Mouse (Mus musculus) embryo, embryonic 11.5 days (tissue): ENCODE measurements around the gene Tmem92.
"Not testable (repeated sequence)": the region's sequence is repeated elsewhere in the genome, so short reads cannot be mapped to it uniquely, and the experiment has no call there.

Source experiments
- DNase-seq: peaks from one replicate; pipeline ENCODE4 v3.0.0-alpha.2; 2012; ENCODE audit warnings: low read depth, low spot score

Gene Tmem92

GRCm38 (mm10) chr11:94782603-94783002 lies at the start of gene Tmem92:
Tmem92 (minus strand) TSS chr11:94782703.
- DNase-seq: no peak

GRCm38 (mm10) chr11:94828966-94829365 lies 46.5 kb upstream of the Tmem92 start:
- DNase-seq: no peak

DNA sequence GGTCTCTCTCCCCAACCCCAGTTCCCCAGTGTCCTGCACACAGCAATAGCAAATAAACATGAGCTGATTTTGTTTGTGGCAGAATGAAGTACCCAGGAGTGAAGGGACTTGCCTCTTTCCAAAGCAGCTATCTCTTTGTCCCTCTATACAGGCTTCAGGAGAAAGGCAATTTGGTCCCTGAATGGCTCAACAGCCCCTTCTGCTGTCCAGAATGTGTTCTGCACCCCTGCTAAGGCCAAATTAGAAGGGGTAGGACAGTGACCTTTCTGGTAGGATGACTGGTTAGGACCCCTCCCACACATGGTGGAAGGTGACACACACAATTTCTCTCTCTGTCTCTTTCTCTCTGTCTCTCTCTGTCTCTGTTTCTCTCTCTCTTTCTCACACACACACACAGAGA lies 36.9 kb upstream of the Tmem92 start:
- not testable (repeated sequence) for DNase-seq

DNA sequence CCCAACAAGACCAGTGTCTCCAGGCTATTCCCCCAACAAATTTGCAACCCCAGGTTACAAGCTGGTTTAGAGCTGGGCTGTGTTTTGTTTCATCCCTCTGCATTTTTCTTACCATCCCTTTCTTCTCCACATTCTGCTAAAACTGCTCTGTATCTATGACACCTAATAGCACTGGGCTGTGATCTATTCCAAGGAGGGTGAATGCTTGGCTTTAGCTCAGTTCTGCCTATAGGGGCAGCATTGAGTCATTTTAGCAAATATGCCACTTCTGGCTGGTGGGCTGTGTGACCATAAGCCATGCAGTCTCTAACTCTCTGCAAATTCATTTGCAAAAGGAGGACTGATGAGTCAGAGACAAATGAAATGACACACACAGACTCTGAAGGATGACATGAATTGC lies 36.4 kb upstream of the Tmem92 start:
- DNase-seq: not testable (repeated sequence)

DNA sequence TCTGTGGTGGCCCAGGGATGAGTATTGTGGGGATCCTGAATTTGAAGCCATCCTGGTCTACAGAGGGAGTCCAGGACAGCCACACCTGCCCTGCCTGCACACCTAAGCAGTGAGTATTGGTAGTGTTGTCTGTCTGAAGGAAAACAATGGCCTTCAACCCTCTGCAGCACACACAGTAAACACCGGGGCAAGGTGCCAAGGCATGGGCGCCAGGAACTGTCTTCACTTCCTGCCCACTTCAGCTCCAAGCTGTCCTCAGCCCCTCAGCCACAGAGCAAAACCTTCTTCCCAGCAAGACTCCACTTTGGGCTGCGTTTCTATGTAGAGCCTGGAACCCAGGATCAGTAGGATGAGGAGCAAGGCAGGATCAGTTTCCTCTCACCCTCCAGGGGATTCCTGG lies 29.0 kb upstream of the Tmem92 start:
- not testable (repeated sequence) for DNase-seq

DNA sequence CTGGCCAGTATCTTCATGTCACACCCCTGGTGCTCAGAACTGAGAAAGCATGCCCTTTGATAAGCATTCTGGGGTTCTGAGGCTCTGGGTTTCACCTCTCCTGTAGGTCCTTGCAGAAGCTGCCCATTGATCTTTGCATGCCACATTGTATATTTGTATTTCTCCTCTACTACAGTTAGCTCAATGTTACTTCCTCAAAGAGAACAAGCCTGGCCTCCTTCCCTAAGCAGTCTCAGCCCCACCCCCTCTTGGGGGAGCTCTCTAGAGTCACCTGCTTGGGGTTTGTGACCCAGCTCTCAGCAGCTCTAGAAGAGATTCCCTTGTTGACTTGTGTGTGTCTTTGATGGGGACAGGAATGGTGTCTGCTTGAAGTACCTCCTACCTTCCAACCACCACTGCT lies 9.2 kb upstream of the Tmem92 start:
- DNase-seq: no peak

GRCm38 (mm10) chr11:94785247-94785646 lies 2.7 kb upstream of the Tmem92 start:
- peak; percentile 17 for DNase-seq

DNA sequence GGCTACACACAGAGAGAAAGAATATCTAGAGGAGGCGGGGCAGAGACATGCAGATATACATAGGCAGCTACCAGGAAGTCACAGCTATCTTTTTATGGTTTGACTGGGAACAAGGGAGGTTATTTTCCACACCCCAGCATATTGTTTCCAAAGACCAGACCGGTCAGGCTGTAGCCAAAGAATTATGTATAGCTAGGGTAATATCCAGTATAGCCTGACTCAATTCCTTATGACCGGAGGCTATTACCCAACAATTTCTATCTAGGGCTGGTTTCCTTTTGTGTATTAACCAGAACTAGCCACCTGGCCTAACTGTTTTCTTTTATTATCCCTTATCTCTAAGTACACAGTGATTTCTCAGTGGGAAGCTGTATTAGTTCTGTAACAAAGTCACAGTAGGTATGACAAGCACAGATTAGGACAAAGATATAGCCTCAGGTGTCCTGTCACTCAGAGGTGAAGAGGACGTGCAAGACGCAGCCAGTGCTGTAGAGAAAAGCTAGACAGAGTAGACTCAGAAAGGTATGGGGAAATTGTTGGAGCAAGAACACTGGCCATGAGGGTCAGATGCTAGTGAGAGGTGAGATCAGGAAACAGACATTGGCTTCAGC lies 7.5 kb downstream of the Tmem92 start:
- DNase-seq: no peak

DNA sequence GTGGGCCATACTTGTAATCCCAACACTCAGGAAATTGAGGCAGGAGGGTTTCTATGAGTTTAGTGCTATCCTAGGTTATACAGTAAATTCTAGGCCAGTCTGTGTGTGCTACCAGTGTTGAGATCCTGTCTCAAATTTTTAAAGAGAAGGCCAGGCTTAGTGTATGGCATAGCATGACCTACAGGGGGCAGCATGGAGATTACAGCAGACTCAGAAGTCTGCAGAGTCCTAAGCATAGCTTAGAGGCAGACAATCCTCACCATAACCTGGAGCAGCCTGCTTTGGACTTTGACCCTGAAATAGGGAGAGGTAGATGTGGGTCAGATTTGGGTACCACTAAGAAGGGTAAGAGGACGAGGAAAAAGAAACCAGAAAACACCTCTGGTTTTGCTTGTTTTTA lies 8.7 kb downstream of the Tmem92 start:
- no peak for DNase-seq

DNA sequence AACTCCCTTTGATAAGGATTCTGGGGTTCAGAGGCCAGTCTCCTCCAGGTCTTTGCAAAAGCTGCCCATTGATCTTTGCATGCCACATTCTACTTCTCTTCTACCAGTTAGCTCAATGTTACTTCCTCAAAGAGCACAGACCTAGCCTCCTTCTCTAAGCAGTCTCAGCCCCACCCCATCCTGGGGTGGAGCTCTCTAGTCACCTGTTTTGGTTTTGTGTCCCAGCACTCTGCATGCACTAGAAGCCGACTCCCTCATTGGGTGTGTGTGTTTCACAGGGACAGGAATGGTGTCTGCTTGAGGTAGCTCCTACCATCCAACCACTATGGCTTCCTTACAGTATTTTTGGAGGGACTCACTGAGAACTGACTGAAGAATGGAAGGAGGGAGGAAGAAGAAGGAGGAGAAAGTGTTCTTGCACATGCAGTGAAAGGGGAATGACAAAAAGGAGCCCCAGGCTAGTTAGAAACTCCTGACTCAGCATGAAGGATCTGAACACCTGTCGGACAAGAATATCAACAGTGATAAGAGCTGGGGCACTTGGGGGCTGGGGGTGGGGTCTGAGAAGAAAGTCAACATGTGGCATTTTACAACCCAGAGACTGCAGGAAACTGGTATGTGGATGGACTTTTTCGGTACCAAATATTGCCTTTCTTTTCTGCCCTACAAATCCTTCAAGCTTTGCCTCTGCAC lies 10.0 kb downstream of the Tmem92 start:
- no peak for DNase-seq

DNA sequence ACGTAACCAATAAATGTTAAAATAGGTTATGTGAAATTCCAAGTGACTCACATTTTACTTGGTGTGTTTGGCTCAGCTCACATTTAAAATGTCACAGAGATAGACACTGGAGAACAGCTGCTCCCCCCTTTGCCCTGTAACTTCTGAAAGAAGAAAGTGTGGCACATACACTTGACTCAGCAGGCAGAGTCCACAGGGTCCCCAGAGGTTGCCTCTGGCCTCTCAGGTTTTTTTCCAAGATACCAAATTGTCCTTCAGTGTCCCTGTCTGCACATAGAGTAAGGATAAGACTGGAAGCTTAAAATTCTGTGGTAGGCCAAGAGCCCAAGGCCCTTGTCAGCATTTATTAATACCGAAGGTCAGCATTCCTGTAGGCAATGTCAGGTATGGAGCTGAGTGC lies 15.3 kb downstream of the Tmem92 start:
- no peak for DNase-seq

DNA sequence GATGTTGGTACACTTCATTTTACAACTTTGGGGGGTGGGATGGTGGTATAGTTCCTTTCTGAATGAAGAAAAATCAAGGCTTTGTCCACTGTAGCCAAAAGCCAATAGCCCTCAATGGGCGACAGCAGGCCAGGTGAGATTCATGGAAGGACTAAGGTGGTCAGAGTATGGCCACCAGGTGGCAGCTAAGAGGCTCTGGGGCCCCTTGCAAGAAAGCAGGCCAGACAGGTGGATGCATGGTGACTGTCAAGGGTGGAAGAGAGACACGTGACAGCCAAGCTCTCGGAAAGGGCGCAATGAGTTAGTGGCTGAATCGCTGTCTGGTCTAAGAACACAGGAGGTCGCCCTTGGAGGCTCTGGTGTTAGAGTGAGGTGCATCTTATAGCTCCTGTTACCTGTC lies 19.7 kb downstream of the Tmem92 start:
- no peak for DNase-seq

GRCm38 (mm10) chr11:94762281-94762680 lies 20.2 kb downstream of the Tmem92 start:
- DNase-seq: no peak

DNA sequence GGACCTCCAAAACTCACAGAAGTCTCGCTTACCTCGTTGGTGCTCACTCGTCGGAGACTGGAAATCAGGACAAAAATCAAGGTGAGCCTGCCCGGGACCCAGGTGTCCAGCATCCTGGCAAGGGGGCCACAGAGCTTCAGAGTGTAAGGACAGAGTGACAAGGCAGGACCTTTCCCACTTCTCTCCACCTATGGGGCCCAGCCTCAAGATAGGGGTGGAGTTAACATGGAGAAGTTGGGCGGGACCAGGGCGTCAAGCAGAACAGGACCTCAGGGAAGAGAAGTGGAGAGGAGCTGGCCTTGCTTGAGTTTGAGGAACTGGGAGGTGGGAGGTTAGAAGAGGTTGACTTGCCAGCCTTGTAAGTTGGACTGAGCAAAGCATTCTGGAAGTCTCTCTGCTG lies 21.7 kb downstream of the Tmem92 start:
- DNase-seq: no peak

GRCm38 (mm10) chr11:94760364-94760763 lies 22.1 kb downstream of the Tmem92 start:
- no peak for DNase-seq

DNA sequence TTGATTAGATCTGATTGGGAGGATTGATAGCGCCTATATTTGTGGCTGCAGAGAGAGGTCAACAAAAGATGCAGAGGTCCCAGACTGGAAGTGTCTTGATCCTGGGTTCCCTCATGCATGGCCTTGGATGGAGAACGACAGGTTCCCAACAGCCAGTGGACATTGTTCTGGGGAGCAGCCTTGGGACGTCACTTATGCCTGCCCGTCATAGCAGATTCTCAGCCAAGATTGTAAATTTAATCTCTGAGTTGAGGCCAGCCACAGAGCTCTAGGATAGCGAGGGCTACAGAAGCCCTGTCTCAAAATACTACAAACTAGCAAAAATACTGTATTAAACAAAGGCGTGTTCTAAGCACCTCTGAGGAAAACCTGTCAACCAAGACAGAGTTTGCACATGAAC lies 22.6 kb downstream of the Tmem92 start:
- DNase-seq: no peak

GRCm38 (mm10) chr11:94752946-94753713 lies 29.4 kb downstream of the Tmem92 start:
- DNase-seq: no peak

- no peak for DNase-seq
Measured at GRCm38 (mm10) chr11:94741732-94742272, 40.7 kb downstream of the Tmem92 start, which contains the start of gene Cdc34b. Cdc34b (plus strand) TSS chr11:94741782.

- DNase-seq: no peak
Measured at GRCm38 (mm10) chr11:94735746-94736145, 46.8 kb downstream of the Tmem92 start.

DNA sequence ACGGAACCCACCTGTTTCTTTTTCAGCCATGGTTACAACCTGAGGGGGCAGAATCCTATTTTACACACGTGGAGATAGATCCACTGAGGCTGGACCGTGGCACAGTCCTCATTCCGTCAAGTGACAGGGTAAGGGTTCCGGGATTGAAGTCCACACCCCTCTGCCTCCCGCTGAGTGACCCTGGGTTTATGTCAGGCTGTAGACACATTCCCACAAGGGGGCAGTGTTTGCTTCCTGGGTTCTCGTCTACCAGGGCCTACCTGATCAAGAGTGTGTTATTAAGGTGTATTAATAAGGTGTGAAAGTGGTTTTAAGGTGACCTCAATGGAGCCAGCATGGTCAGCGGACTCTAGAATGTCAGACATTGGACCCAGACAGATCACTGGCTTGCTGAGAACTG lies 49.7 kb downstream of the Tmem92 start:
- DNase-seq: no peak

GRCm38 (mm10) chr11:94731229-94731628 lies 51.3 kb downstream of the Tmem92 start:
- no peak for DNase-seq

GRCm38 (mm10) chr11:94730261-94730660 lies 52.2 kb downstream of the Tmem92 start:
- peak; percentile 61 for DNase-seq
